Mouse (Mus musculus) neutrophil, adult 65 days (primary cell): Measurements from ENCODE around the gene Zfp113. TPM values are rescaled to one million over a fixed set of nuclear protein-coding genes. Genes with fewer than 3 reads are reported as not detected.

Experiments used
- total RNA-seq: library from RNA; stranded (reverse); gene quantifications from 2 replicates; pipeline ENCODE4 v1.2.4, GENCODE M21; 2023

Gene Zfp113
- total RNA-seq = 0.98 and 1.2 TPM in 2 replicates

GRCm38 (mm10) chr5:138155443-138155976 lies at the start of gene Zfp113:
Zfp113 (minus strand) TSS chr5:138155744.

GRCm38 (mm10) chr5:138193771-138194727 lies 38.5 kb upstream of the Zfp113 start, which contains the start of gene Mblac1:
Mblac1 (plus strand) TSS chr5:138194314.

GRCm38 (mm10) chr5:138186950-138187638 lies 31.6 kb upstream of the Zfp113 start, which contains the start of the genes Taf6 and Cnpy4:
Taf6 (minus strand) TSS chr5:138187451.
Cnpy4 (plus strand) TSS chr5:138187485.

GRCm38 (mm10) chr5:138171695-138172491 lies 16.3 kb upstream of the Zfp113 start, which contains the start of the genes Ap4m1 and Mcm7:
Ap4m1 (plus strand) TSS chr5:138172002.
Mcm7 (minus strand) TSS chr5:138172422.

GRCm38 (mm10) chr5:138160842-138161665 lies 5.5 kb upstream of the Zfp113 start, which contains the start of gene Cops6:
Cops6 (plus strand) TSS chr5:138161071.

GRCm38 (mm10) chr5:138116255-138117198 lies 39.0 kb downstream of the Zfp113 start, which contains the start of gene Zscan21:
Zscan21 (plus strand) TSS chr5:138116903.

Other genes with a start within 250 kb of the Zfp113 start
- gene Cyp3a13, start 234.1 kb downstream of the Zfp113 start, total RNA-seq = not detected in 2 replicates
- gene Gjc3, start 192.6 kb downstream of the Zfp113 start, total RNA-seq = not detected in 2 replicates
- 0.88 and 0.92 TPM in 2 replicates for gene Azgp1, start 174.2 kb downstream of the Zfp113 start, total RNA-seq
- not detected in 2 replicates for gene Smok3a, start 134.5 kb downstream of the Zfp113 start, total RNA-seq
- not detected in 2 replicates for gene Smok3b, start 134.3 kb downstream of the Zfp113 start, total RNA-seq
- not detected in 2 replicates for gene Smok3c, start 102.5 kb downstream of the Zfp113 start, total RNA-seq
- gene Zkscan1, start 70.7 kb downstream of the Zfp113 start, total RNA-seq = 8.6 and 9.6 TPM in 2 replicates
- gene Zscan21, start 38.8 kb downstream of the Zfp113 start, total RNA-seq = 4.9 and 5.4 TPM in 2 replicates
- 31.1 and 37.3 TPM in 2 replicates for gene Cops6, start 5.3 kb upstream of the Zfp113 start, total RNA-seq
- gene Ap4m1, start 16.3 kb upstream of the Zfp113 start, total RNA-seq = 19.7 and 22.1 TPM in 2 replicates
- gene Mcm7, start 16.7 kb upstream of the Zfp113 start, total RNA-seq = 103 and 141 TPM in 2 replicates
- gene Taf6, start 31.7 kb upstream of the Zfp113 start, total RNA-seq = 15.3 and 16.8 TPM in 2 replicates
- 9.6 and 13.9 TPM in 2 replicates for gene Cnpy4, start 31.7 kb upstream of the Zfp113 start, total RNA-seq
- 3.1 and 3.2 TPM in 2 replicates for gene Mblac1, start 38.6 kb upstream of the Zfp113 start, total RNA-seq
- 0.35 and 0.39 TPM in 2 replicates for gene Nxpe5, start 70.2 kb upstream of the Zfp113 start, total RNA-seq
- gene Lamtor4, start 99.7 kb upstream of the Zfp113 start, total RNA-seq = 160 and 171 TPM in 2 replicates
- gene BC037034, start 108.3 kb upstream of the Zfp113 start, total RNA-seq = 127 and 132 TPM in 2 replicates
- gene Gal3st4, start 117.1 kb upstream of the Zfp113 start, total RNA-seq = not detected in 2 replicates
- not detected in 2 replicates for gene Gm43720, start 124.2 kb upstream of the Zfp113 start, total RNA-seq
- gene Gpc2, start 124.3 kb upstream of the Zfp113 start, total RNA-seq = 2.3 and 4.3 TPM in 2 replicates
- 1.4 and 2.2 TPM in 2 replicates for gene Stag3, start 124.5 kb upstream of the Zfp113 start, total RNA-seq
- gene Pvrig, start 186.2 kb upstream of the Zfp113 start, total RNA-seq = 1.5 and 2.1 TPM in 2 replicates